Mouse (Mus musculus) macrophage (primary cell): ENCODE data around the gene Cnot11. TPM values are rescaled to one million over a fixed set of nuclear protein-coding genes. Genes with fewer than 3 reads are reported as not detected.

Experiments used
- H3K27ac ChIP-seq: fragments of 350-480 bp; formaldehyde crosslinking; 2 replicates; pipeline ENCODE4 v1.9.0; 2021
- H3K36me3 ChIP-seq: fragments of 350-480 bp; formaldehyde crosslinking; 2 replicates; pipeline ENCODE4 v1.9.0; 2021; ENCODE audit errors: inconsistent target
- H3K4me3 ChIP-seq: fragments of 350-480 bp; formaldehyde crosslinking; 2 replicates; pipeline ENCODE4 v1.9.0; 2021; ENCODE audit errors: inconsistent target
- H3K79me2 ChIP-seq: fragments of 350-480 bp; formaldehyde crosslinking; 2 replicates; pipeline ENCODE4 v1.9.0; 2021; ENCODE audit errors: inconsistent target
- WGBS: methylation state at CpG from one replicate; pipeline ENCODE4 v1.1.7; 2026; ENCODE audit warnings: inconsistent platforms; ENCODE audit not compliant: missing documents; 5-methylcytosine and 5-hydroxymethylcytosine counted together
- polyA plus RNA-seq: library from polyadenylated mRNA; stranded (reverse); fragments of 250-400 nt; gene quantifications from 3 replicates; pipeline ENCODE4 v1.2.4, GENCODE M21; 2018; ENCODE audit warnings: inconsistent platforms
- total RNA-seq, 78 experiments: library from RNA; depleted of rRNA; stranded (reverse); fragments of 250-400 nt; gene quantifications; 1 replicate in 9 of 78; 2 replicates in 24 of 78; 3 replicates in 43 of 78; 4 replicates in 2 of 78; pipeline ENCODE4 v1.2.4; 2018; ENCODE audit warnings: inconsistent platforms in 56 of 78

The Cnot11 gene
- 10 to 100 TPM in 4 of 26 experiments, 1 to 10 TPM in 22; 2.2 to 11.0 (median 6.7) TPM for total RNA-seq (2018; cell fraction: chromatin; rRNA removed)
- total RNA-seq (2018; cell fraction: cytosol; rRNA removed) = 10 to 100 TPM in 25 of 26 experiments, 1 to 10 TPM in 1; 9.7 to 17.1 (median 14.3) TPM
- total RNA-seq (2018; cell fraction: nucleus; rRNA removed) = 10 to 100 TPM in 8 of 26 experiments, 1 to 10 TPM in 18; 4.6 to 14.9 (median 7.5) TPM
- polyA plus RNA-seq = 13.6 to 16.5 TPM (median 14.8 TPM) in 3 replicates

GRCm38 (mm10) chr1:39534831-39535230 lies at the start of gene Cnot11:
Cnot11 (plus strand) TSS chr1:39534992.
- no peak within 1 kb of the TSS for H3K27ac ChIP-seq
- H3K4me3 ChIP-seq = peak within 1 kb of the TSS; percentile 41

GRCm38 (mm10) chr1:39487370-39487769 lies 47.4 kb upstream of the Cnot11 start:
- H3K4me3 ChIP-seq = no peak overlapping the region
- H3K27ac ChIP-seq = no peak overlapping the region
- 43% methylated on average over 3 of the region's 3 CpGs for WGBS
- no peaks in the 10 kb centered on the region for H3K36me3 ChIP-seq
- no peaks in the 10 kb centered on the region for H3K79me2 ChIP-seq

More at GRCm38 (mm10) chr1:39534831-39535230, at the start of gene Cnot11:
- Histone ChIP-seq H3K79me2 (peaks cover 27% of the 10 kb centered on the region), H3K36me3 (peaks cover 22% of the 10 kb centered on the region)
- WGBS = 70% methylated on average over 12 of the region's 13 CpGs

GRCm38 (mm10) chr1:39493165-39493564 lies 41.6 kb upstream of the Cnot11 start:
- 7% methylated on average over 4 of the region's 5 CpGs for WGBS
- H3K27ac ChIP-seq = peak overlapping the region; percentile 83

GRCm38 (mm10) chr1:39493664-39494063 lies 41.1 kb upstream of the Cnot11 start:
- peak overlapping the region; percentile 83 for H3K27ac ChIP-seq
- peak overlapping the region; percentile 1; the same call in 1 of the 2 replicates for H3K4me3 ChIP-seq
- H3K79me2 ChIP-seq = no peaks in the 10 kb centered on the region
- no peaks in the 10 kb centered on the region for H3K36me3 ChIP-seq
- WGBS = 0% methylated on average over 2 of the region's 3 CpGs

More at GRCm38 (mm10) chr1:39493165-39493564, 41.6 kb upstream of the Cnot11 start:
- Histone ChIP-seq H3K36me3 (no peaks in the 10 kb centered on the region), H3K4me3 (no peak overlapping the region; the same call in 1 of the 2 replicates), H3K79me2 (no peaks in the 10 kb centered on the region)

GRCm38 (mm10) chr1:39496995-39497394 lies 37.8 kb upstream of the Cnot11 start:
- H3K79me2 ChIP-seq = no peaks in the 10 kb centered on the region
- H3K27ac ChIP-seq = no peak overlapping the region
- no peak overlapping the region for H3K4me3 ChIP-seq
- no peaks in the 10 kb centered on the region for H3K36me3 ChIP-seq
- WGBS = 95% methylated on average over 3 of the region's 4 CpGs

- no peaks in the 10 kb centered on the region for H3K36me3 ChIP-seq
- H3K79me2 ChIP-seq = no peaks in the 10 kb centered on the region
- H3K27ac ChIP-seq = no peak overlapping the region
- H3K4me3 ChIP-seq = no peak overlapping the region
- WGBS = 90% methylated on average over 11 of the region's 11 CpGs
Observed at GRCm38 (mm10) chr1:39497748-39498147, 37.0 kb upstream of the Cnot11 start.

GRCm38 (mm10) chr1:39499485-39499941 lies 35.3 kb upstream of the Cnot11 start:
- no peak overlapping the region for H3K4me3 ChIP-seq
- H3K27ac ChIP-seq = peak overlapping the region; percentile 14
- H3K79me2 ChIP-seq = no peaks in the 10 kb centered on the region
- WGBS = 95% methylated on average over 2 of the region's 2 CpGs
- H3K36me3 ChIP-seq = no peaks in the 10 kb centered on the region

- Histone ChIP-seq H3K27ac (peak overlapping the region; percentile 38), H3K4me3 (no peak overlapping the region)
- WGBS = 25% methylated on average over 17 of the region's 17 CpGs
Observed at GRCm38 (mm10) chr1:39502817-39503633, 31.8 kb upstream of the Cnot11 start.

GRCm38 (mm10) chr1:39504261-39504660 lies 30.5 kb upstream of the Cnot11 start:
- no peak overlapping the region for H3K27ac ChIP-seq
- no peaks in the 10 kb centered on the region for H3K36me3 ChIP-seq
- H3K4me3 ChIP-seq = no peak overlapping the region
- no peaks in the 10 kb centered on the region for H3K79me2 ChIP-seq
- WGBS = 0% methylated on average over 1 of the region's 1 CpGs

More at GRCm38 (mm10) chr1:39502817-39503633, 31.8 kb upstream of the Cnot11 start:
- Histone ChIP-seq H3K36me3 (no peaks in the 10 kb centered on the region), H3K79me2 (no peaks in the 10 kb centered on the region)

GRCm38 (mm10) chr1:39505600-39505999 lies 29.2 kb upstream of the Cnot11 start:
- H3K79me2 ChIP-seq = no peaks in the 10 kb centered on the region
- no peak overlapping the region for H3K4me3 ChIP-seq
- H3K27ac ChIP-seq = no peak overlapping the region
- no peaks in the 10 kb centered on the region for H3K36me3 ChIP-seq
- 88% methylated on average over 9 of the region's 9 CpGs for WGBS

GRCm38 (mm10) chr1:39511775-39512174 lies 23.0 kb upstream of the Cnot11 start:
- Histone ChIP-seq H3K4me3 (no peak overlapping the region), H3K36me3 (no peaks in the 10 kb centered on the region), H3K79me2 (no peaks in the 10 kb centered on the region), H3K27ac (no peak overlapping the region)
- WGBS = 79% methylated on average over 8 of the region's 8 CpGs

- no peaks in the 10 kb centered on the region for H3K79me2 ChIP-seq
- no peak overlapping the region for H3K27ac ChIP-seq
- no peak overlapping the region for H3K4me3 ChIP-seq
- no peaks in the 10 kb centered on the region for H3K36me3 ChIP-seq
- WGBS = 100% methylated on average over 1 of the region's 1 CpGs
Observed at GRCm38 (mm10) chr1:39512183-39512582, 22.6 kb upstream of the Cnot11 start.

- Histone ChIP-seq H3K36me3 (no peaks in the 10 kb centered on the region), H3K27ac (no peak overlapping the region), H3K79me2 (no peaks in the 10 kb centered on the region), H3K4me3 (no peak overlapping the region)
- 94% methylated on average over 9 of the region's 10 CpGs for WGBS
Observed at GRCm38 (mm10) chr1:39515303-39515991, 19.3 kb upstream of the Cnot11 start.

GRCm38 (mm10) chr1:39521326-39521725 lies 13.5 kb upstream of the Cnot11 start:
- Histone ChIP-seq H3K27ac (no peak overlapping the region), H3K36me3 (no peaks in the 10 kb centered on the region), H3K4me3 (no peak overlapping the region), H3K79me2 (no peaks in the 10 kb centered on the region)
- WGBS = 92% methylated on average over 5 of the region's 7 CpGs
